Mouse (Mus musculus) erythroblast, embryonic 14.5 days (primary cell): Measurements from ENCODE around the gene Cyth3. TPM values are rescaled to one million over a fixed set of nuclear protein-coding genes. Genes with fewer than 3 reads are reported as not detected.

ENCODE experiments used
- H3K27me3 ChIP-seq: 2 replicates; pipeline ENCODE4 v1.6.1; 2012; ENCODE audit warnings: inconsistent platforms; ENCODE audit not compliant: control insufficient read depth
- H3K36me3 ChIP-seq: 2 replicates; pipeline ENCODE4 v1.6.1; 2012; ENCODE audit warnings: mild to moderate bottlenecking, inconsistent platforms; ENCODE audit not compliant: control insufficient read depth
- H3K4me1 ChIP-seq: 2 replicates; pipeline ENCODE4 v1.6.1; 2012; ENCODE audit warnings: inconsistent platforms; ENCODE audit not compliant: control insufficient read depth
- H3K4me3 ChIP-seq: replicated peaks from 2 replicates; pipeline ENCODE3; 2012; ENCODE audit warnings: moderate library complexity, mild to moderate bottlenecking, inconsistent platforms
- H3K9me3 ChIP-seq: 2 replicates; pipeline ENCODE4 v1.6.1; 2012; ENCODE audit warnings: low read length, inconsistent platforms, mixed read lengths; ENCODE audit not compliant: control insufficient read depth
- GATA1 ChIP-seq: IDR thresholded peaks from 2 replicates; pipeline ENCODE4 v1.6.1; 2012; ENCODE audit warnings: low read length, inconsistent platforms, mixed read lengths
- TAL1 ChIP-seq: IDR thresholded peaks from 3 replicates; pipeline ENCODE4 v1.6.1; 2012; ENCODE audit warnings: low read length, inconsistent platforms, mixed read lengths
- polyA plus RNA-seq: library from polyadenylated mRNA; stranded (reverse); fragments of >175 nt; gene quantifications from 2 replicates; pipeline ENCODE4 v1.2.3, GENCODE M21; 2012

Cyth3 gene
- polyA plus RNA-seq, 1 experiment, result 3.2 TPM

GRCm38 (mm10) chr5:143613265-143613664 lies 9.0 kb upstream of the Cyth3 start:
- no peaks in the 10 kb centered on the region for H3K36me3 ChIP-seq
- TF ChIP-seq TAL1, result no peak
- TF ChIP-seq GATA1, result no peak
- peaks cover 4% of the 10 kb centered on the region for H3K27me3 ChIP-seq
- H3K4me3 ChIP-seq, result no peak overlapping the region
- H3K4me1 ChIP-seq, result peaks cover 12% of the 10 kb centered on the region
- no peaks in the 10 kb centered on the region for H3K9me3 ChIP-seq

GRCm38 (mm10) chr5:143614519-143614918 lies 7.7 kb upstream of the Cyth3 start:
- Histone ChIP-seq H3K4me3 (no peak overlapping the region), H3K9me3 (no peaks in the 10 kb centered on the region), H3K4me1 (peaks cover 21% of the 10 kb centered on the region), H3K27me3 (no peaks in the 10 kb centered on the region; the same call in none of the 2 replicates), H3K36me3 (no peaks in the 10 kb centered on the region)
- TF ChIP-seq TAL1 (no peak), GATA1 (no peak)

- H3K36me3 ChIP-seq, result no peaks in the 10 kb centered on the region
- no peak overlapping the region for H3K4me3 ChIP-seq
- H3K27me3 ChIP-seq, result no peaks in the 10 kb centered on the region; the same call in none of the 2 replicates
- H3K9me3 ChIP-seq, result no peaks in the 10 kb centered on the region
- H3K4me1 ChIP-seq, result peaks cover 25% of the 10 kb centered on the region
- TF ChIP-seq GATA1 (no peak), TAL1 (no peak)
These were observed 6.9 kb upstream of the Cyth3 start for GRCm38 (mm10) chr5:143615353-143615752.

GRCm38 (mm10) chr5:143616116-143616515 lies 6.1 kb upstream of the Cyth3 start:
- H3K4me3 ChIP-seq, result no peak overlapping the region
- H3K36me3 ChIP-seq, result no peaks in the 10 kb centered on the region
- H3K9me3 ChIP-seq, result no peaks in the 10 kb centered on the region
- peaks cover 32% of the 10 kb centered on the region for H3K4me1 ChIP-seq
- H3K27me3 ChIP-seq, result no peaks in the 10 kb centered on the region; the same call in none of the 2 replicates
- TF ChIP-seq TAL1 (no peak), GATA1 (no peak)

- Histone ChIP-seq H3K9me3 (no peaks in the 10 kb centered on the region), H3K4me3 (no peak overlapping the region), H3K4me1 (peaks cover 39% of the 10 kb centered on the region), H3K36me3 (no peaks in the 10 kb centered on the region), H3K27me3 (no peaks in the 10 kb centered on the region; the same call in none of the 2 replicates)
- TF ChIP-seq TAL1, result no peak
- no peak for TF ChIP-seq GATA1
These were observed 5.5 kb upstream of the Cyth3 start for GRCm38 (mm10) chr5:143616657-143617329.

- peaks cover 43% of the 10 kb centered on the region for H3K4me1 ChIP-seq
- TF ChIP-seq TAL1 (no peak), GATA1 (no peak)
These were observed 4.6 kb upstream of the Cyth3 start for GRCm38 (mm10) chr5:143617487-143618209.

GRCm38 (mm10) chr5:143618585-143618984 lies 3.7 kb upstream of the Cyth3 start:
- no peak overlapping the region for H3K4me3 ChIP-seq
- H3K36me3 ChIP-seq, result no peaks in the 10 kb centered on the region
- TF ChIP-seq GATA1 (no peak), TAL1 (no peak)
- no peaks in the 10 kb centered on the region for H3K27me3 ChIP-seq
- no peaks in the 10 kb centered on the region for H3K9me3 ChIP-seq
- peaks cover 50% of the 10 kb centered on the region for H3K4me1 ChIP-seq

More at GRCm38 (mm10) chr5:143617487-143618209, 4.6 kb upstream of the Cyth3 start:
- no peaks in the 10 kb centered on the region; the same call in 1 of the 2 replicates for H3K27me3 ChIP-seq
- no peaks in the 10 kb centered on the region for H3K9me3 ChIP-seq
- no peaks in the 10 kb centered on the region for H3K36me3 ChIP-seq
- no peak overlapping the region for H3K4me3 ChIP-seq

- TF ChIP-seq GATA1 (no peak), TAL1 (no peak)
- Histone ChIP-seq H3K27me3 (no peaks in the 10 kb centered on the region), H3K36me3 (no peaks in the 10 kb centered on the region; the same call in 1 of the 2 replicates), H3K9me3 (no peaks in the 10 kb centered on the region), H3K4me3 (no peak overlapping the region), H3K4me1 (peaks cover 64% of the 10 kb centered on the region)
These were observed 2.1 kb upstream of the Cyth3 start for GRCm38 (mm10) chr5:143620196-143620595.

GRCm38 (mm10) chr5:143620941-143621340 lies 1.3 kb upstream of the Cyth3 start:
- peaks cover 72% of the 10 kb centered on the region for H3K4me1 ChIP-seq
- no peaks in the 10 kb centered on the region for H3K27me3 ChIP-seq

More at GRCm38 (mm10) chr5:143620941-143621340, 1.3 kb upstream of the Cyth3 start:
- no peaks in the 10 kb centered on the region for H3K9me3 ChIP-seq
- H3K4me3 ChIP-seq, result no peak overlapping the region
- TF ChIP-seq GATA1 (no peak), TAL1 (no peak)
- peaks cover 4% of the 10 kb centered on the region for H3K36me3 ChIP-seq
